In the genomic region with DNA sequence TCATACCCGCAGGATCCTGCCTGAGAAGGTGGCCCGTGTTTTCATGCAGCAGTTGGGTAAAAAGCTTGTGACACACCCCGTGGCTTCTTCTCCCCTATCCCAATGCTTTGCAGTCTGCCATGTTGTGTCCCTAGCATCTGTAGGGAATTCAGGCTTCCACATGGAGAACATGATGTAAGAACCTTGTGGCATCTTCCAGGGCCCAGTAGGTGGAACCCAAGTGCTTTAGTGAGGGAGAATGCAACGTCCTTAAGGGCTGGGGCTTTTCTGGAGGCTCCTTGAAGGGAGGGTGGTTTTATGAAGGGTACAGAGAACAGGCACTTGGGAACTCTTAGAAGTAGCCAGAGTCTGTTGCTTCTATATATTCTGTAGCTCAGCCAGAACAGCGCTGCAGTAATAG, we compare ENCODE assay signal across 8 mouse cellular contexts. TPM values are rescaled to one million over a fixed set of nuclear protein-coding genes. Genes with fewer than 3 reads are reported as not detected.
DNase-seq lines count a peak whose midpoint lies in the region; ATAC-seq and TF ChIP-seq lines count a peak whose summit lies in the region.
"Had no signal": no experiment of that assay in that cellular context is flagged by ENCODE, and none has a peak within 500 bp of the region (broad histone marks: within the 10 kb centered on the region; RNA-seq: fewer than 3 reads in every experiment).

No protein-coding gene starts in this region.

- DNase-seq in kidney, adult 9 months, result peak; percentile 31
- no peak for DNase-seq in kidney, adult 11 months
- peak; percentile 65 for DNase-seq in NIH3T3 (ENCODE audit: low read depth)
- DNase-seq in induced T-regulatory cell, adult 2 months (ENCODE audit: low read depth), result peak; percentile 24
- no peak for DNase-seq in cerebellum, adult 18-20 months

- H3K4me3 ChIP-seq in C2C12 (ENCODE audit: insufficient read depth, poor library complexity, severe bottlenecking), result no peak overlapping the region

- peak overlapping the region; percentile 18 for H3ac ChIP-seq in C2C12 (ENCODE audit: control insufficient read depth, insufficient read length, low read depth)

- peaks cover 12% of the 10 kb centered on the region for H3K36me3 ChIP-seq in C2C12 (ENCODE audit: control insufficient read depth, insufficient read depth)

- H3K79me3 ChIP-seq in C2C12 (ENCODE audit: low read depth), result no peaks in the 10 kb centered on the region

- peak; percentile 42 for TF ChIP-seq CTCF in C2C12 (IDR thresholded peaks at IDR 0.05; ENCODE audit: control insufficient read depth, insufficient read depth, insufficient read length)

- H3K79me2 ChIP-seq in C2C12 (ENCODE audit: control insufficient read depth, insufficient read depth), result peaks cover 17% of the 10 kb centered on the region

- no peaks in the 10 kb centered on the region for H3K27me3 ChIP-seq in C2C12 (ENCODE audit: control insufficient read depth, insufficient read depth, insufficient read length)

- no peak for ATAC-seq in activated CD4-positive, CD25-positive, alpha-beta regulatory T cell, adult 4 months

TF ChIP-seq in C2C12, 6 proteins besides CTCF, POLR2A, EP300 and RAD21:
- no peak for TF ChIP-seq CEBPB (IDR thresholded peaks at IDR 0.05; ENCODE audit: low read depth)
- TF ChIP-seq MAX (IDR thresholded peaks at IDR 0.05), result peak; percentile 58

RNA-seq across cellular contexts. Expression of gene Ulk3, which starts 1.5 kb away (rescaled TPM):
- 5.4 TPM for polyA plus RNA-seq in C2C12 (2012; fragmentation: generic; extraction: Trizol)
- polyA plus RNA-seq in activated CD4-positive, CD25-positive, alpha-beta regulatory T cell, adult 4 months (2017; shearing (Covaris generic)), result 10 to 100 TPM; 25.1 to 29.3 TPM

RNA-seq across cellular contexts. Expression of gene Cplx3, which starts 15.4 kb away (rescaled TPM):
- 0.06 TPM for polyA plus RNA-seq in C2C12 (2012; fragmentation: generic; extraction: Trizol)
- not detected for polyA plus RNA-seq in activated CD4-positive, CD25-positive, alpha-beta regulatory T cell, adult 4 months (2017; shearing (Covaris generic))
- polyA plus RNA-seq: heart, embryonic 16.5 days had no signal

RNA-seq across cellular contexts. Expression of gene Lman1l, which starts 29.8 kb away (rescaled TPM):
- polyA plus RNA-seq in C2C12 (2012; fragmentation: generic; extraction: Trizol), result 0.68 TPM
- not detected for polyA plus RNA-seq in activated CD4-positive, CD25-positive, alpha-beta regulatory T cell, adult 4 months (2017; shearing (Covaris generic))
- polyA plus RNA-seq: heart, embryonic 16.5 days had no signal

RNA-seq across cellular contexts. Expression of gene Scamp2, which starts 30.0 kb away (rescaled TPM):
- 22.5 TPM for polyA plus RNA-seq in C2C12 (2012; fragmentation: generic; extraction: Trizol)
- 10 to 100 TPM; 68.7 to 92.7 TPM for polyA plus RNA-seq in activated CD4-positive, CD25-positive, alpha-beta regulatory T cell, adult 4 months (2017; shearing (Covaris generic))

RNA-seq across cellular contexts. Expression of gene Mpi, which starts 38.2 kb away (rescaled TPM):
- polyA plus RNA-seq in C2C12 (2012; fragmentation: generic; extraction: Trizol), result 35.7 TPM
- polyA plus RNA-seq in activated CD4-positive, CD25-positive, alpha-beta regulatory T cell, adult 4 months (2017; shearing (Covaris generic)), result 10 to 100 TPM in 1 of 2 experiments, 1 to 10 TPM in 1; 7.8 to 14.8 TPM

Comparison
In these comparisons a context has a peak if more than half of its experiments do, and no peak if none do; other contexts are left out.
1. DNase-seq: peak in kidney, adult 9 months (single experiment), NIH3T3 (single experiment) and induced T-regulatory cell, adult 2 months (single experiment); none in kidney, adult 11 months (single experiment) and cerebellum, adult 18-20 months (0 of 2).